In the genomic region with DNA sequence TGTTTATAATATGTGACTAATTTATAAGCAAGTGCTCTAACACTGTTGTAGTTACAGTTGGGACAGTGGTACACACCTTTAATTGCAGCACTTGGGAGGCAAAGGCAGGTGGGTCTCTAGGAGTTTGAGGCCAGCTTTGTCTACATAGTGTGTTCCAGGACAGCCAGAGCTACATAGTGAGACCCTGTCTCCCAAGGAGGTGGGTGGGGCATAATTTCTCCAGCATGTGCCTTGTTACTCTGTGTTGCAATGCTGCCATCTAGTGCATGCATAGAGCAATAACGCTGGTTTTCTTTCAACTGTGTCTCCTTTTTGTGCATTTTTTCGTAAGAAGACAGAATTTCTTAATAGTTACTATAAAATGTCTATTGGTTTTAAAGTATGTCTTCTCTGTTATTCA, we compare ENCODE assay signal across 9 mouse cellular contexts. TPM values are rescaled to one million over a fixed set of nuclear protein-coding genes. Genes with fewer than 3 reads are reported as not detected.
DNase-seq lines count a peak whose midpoint lies in the region; ATAC-seq and TF ChIP-seq lines count a peak whose summit lies in the region.
"Had no signal": no experiment of that assay in that cellular context is flagged by ENCODE, and none has a peak within 500 bp of the region (broad histone marks: within the 10 kb centered on the region; RNA-seq: fewer than 3 reads in every experiment).

No protein-coding gene starts in this region.

- ATAC-seq in intestine, embryonic 15.5 days: peak; percentile 78
- peak; percentile 90 for ATAC-seq in midbrain, embryonic 11.5 days (ENCODE audit: low FRiP score)
- ATAC-seq in stomach, embryonic 14.5 days (ENCODE audit: insufficient number of reproducible peaks, insufficient read depth, low FRiP score, low read depth): peak; percentile 75; the same call in 1 of the 2 replicates

- no peak overlapping the region for H3K4me3 ChIP-seq in cerebellum, adult 2 months (replicated peaks; ENCODE audit: insufficient read depth, low read depth, low read length)
- H3K4me3 ChIP-seq in intestine, embryonic 15.5 days (replicated peaks): no peak overlapping the region
- no peak overlapping the region for H3K4me3 ChIP-seq in midbrain, embryonic 11.5 days (ENCODE audit: low read depth, low read length)
- H3K4me3 ChIP-seq in stomach, embryonic 14.5 days (ENCODE audit: low read depth, low read length): no peak overlapping the region
- H3K4me3 ChIP-seq: embryonic facial prominence, embryonic 12.5 days had no signal

- no peak overlapping the region for H3K9ac ChIP-seq in intestine, embryonic 15.5 days
- no peak overlapping the region for H3K9ac ChIP-seq in midbrain, embryonic 11.5 days (ENCODE audit: low read length)
- no peak overlapping the region for H3K9ac ChIP-seq in stomach, embryonic 14.5 days (replicated peaks; ENCODE audit: low read depth, low read length)
- H3K9ac ChIP-seq: embryonic facial prominence, embryonic 12.5 days had no signal

- H3K4me1 ChIP-seq in cerebellum, adult 2 months (ENCODE audit: control insufficient read depth, insufficient read depth, low read length): no peaks in the 10 kb centered on the region
- H3K4me1 ChIP-seq in intestine, embryonic 15.5 days (replicated peaks): no peaks in the 10 kb centered on the region
- H3K4me1 ChIP-seq in midbrain, embryonic 11.5 days (ENCODE audit: control insufficient read depth, insufficient read depth, low read length): no peaks in the 10 kb centered on the region
- H3K4me1 ChIP-seq in stomach, embryonic 14.5 days (ENCODE audit: control insufficient read depth, insufficient read depth, low read length): no peaks in the 10 kb centered on the region
- H3K4me1 ChIP-seq: embryonic facial prominence, embryonic 12.5 days had no signal

- 30% methylated on average over 2 of the region's 2 CpGs for WGBS in cerebellum, adult 2 months
- 40% methylated on average over 2 of the region's 2 CpGs for WGBS in intestine, embryonic 15.5 days
- WGBS in midbrain, embryonic 11.5 days: 46% methylated on average over 2 of the region's 2 CpGs
- 43% methylated on average over 2 of the region's 2 CpGs for WGBS in stomach, embryonic 14.5 days

- no peaks in the 10 kb centered on the region for H3K9me3 ChIP-seq in intestine, embryonic 15.5 days
- no peaks in the 10 kb centered on the region for H3K9me3 ChIP-seq in midbrain, embryonic 11.5 days (ENCODE audit: control insufficient read depth, low read length)
- H3K9me3 ChIP-seq in stomach, embryonic 14.5 days (ENCODE audit: control insufficient read depth, low read depth, low read length): no peaks in the 10 kb centered on the region
- H3K9me3 ChIP-seq: embryonic facial prominence, embryonic 12.5 days had no signal

- H3K4me2 ChIP-seq in intestine, embryonic 15.5 days (replicated peaks): no peak overlapping the region
- H3K4me2 ChIP-seq in midbrain, embryonic 11.5 days: no peak overlapping the region
- no peak overlapping the region for H3K4me2 ChIP-seq in stomach, embryonic 14.5 days (replicated peaks; ENCODE audit: low read depth, low read length)
- H3K4me2 ChIP-seq: embryonic facial prominence, embryonic 12.5 days had no signal

- no peaks in the 10 kb centered on the region for H3K27me3 ChIP-seq in cerebellum, adult 2 months (ENCODE audit: control insufficient read depth, insufficient read depth, low read length)
- H3K27me3 ChIP-seq in intestine, embryonic 15.5 days (replicated peaks): no peaks in the 10 kb centered on the region
- no peaks in the 10 kb centered on the region for H3K27me3 ChIP-seq in midbrain, embryonic 11.5 days (ENCODE audit: control insufficient read depth, insufficient read depth, low read length)
- H3K27me3 ChIP-seq in stomach, embryonic 14.5 days (ENCODE audit: control insufficient read depth, insufficient read depth, low read length): no peaks in the 10 kb centered on the region
- H3K27me3 ChIP-seq: embryonic facial prominence, embryonic 12.5 days had no signal

- peak; percentile 82 for TF ChIP-seq CTCF in cerebellum, adult 2 months (IDR thresholded peaks at IDR 0.05; ENCODE audit: borderline replicate concordance, insufficient read depth, low read depth, low read length)

- no peak for TF ChIP-seq POLR2A in cerebellum, adult 2 months (IDR thresholded peaks at IDR 0.05; ENCODE audit: borderline replicate concordance, insufficient read depth, low read length)

- no peaks in the 10 kb centered on the region for H3K36me3 ChIP-seq in intestine, embryonic 15.5 days
- peaks cover 2% of the 10 kb centered on the region; the same call in 1 of the 2 replicates for H3K36me3 ChIP-seq in midbrain, embryonic 11.5 days (ENCODE audit: control insufficient read depth, insufficient read depth, low read length)
- peaks cover 20% of the 10 kb centered on the region for H3K36me3 ChIP-seq in stomach, embryonic 14.5 days (ENCODE audit: control insufficient read depth, insufficient read depth, low read length)

- H3K27ac ChIP-seq in cerebellum, adult 2 months (ENCODE audit: insufficient read depth, low read length): no peak overlapping the region
- no peak overlapping the region for H3K27ac ChIP-seq in intestine, embryonic 15.5 days
- no peak overlapping the region for H3K27ac ChIP-seq in midbrain, embryonic 11.5 days (ENCODE audit: low read depth, low read length)
- H3K27ac ChIP-seq in stomach, embryonic 14.5 days (ENCODE audit: low read length): no peak overlapping the region
- H3K27ac ChIP-seq: embryonic facial prominence, embryonic 12.5 days had no signal

- peak; percentile 47 to 52 for DNase-seq in right cerebral cortex, adult 2 months (ENCODE audit: low spot score in 2 of 2)
- DNase-seq in right cerebral cortex, postnatal 14 days: no peak
- DNase-seq in cerebellum, adult 2 months: peak; percentile 24 to 29
- DNase-seq in frontal cortex, adult 2 months (ENCODE audit: extremely low spot score in 1 of 2, low spot score in 1 of 2): peak; percentile 18 to 65
- peak; percentile 39 to 48 for DNase-seq in left cerebral cortex, postnatal 10 days (ENCODE audit: extremely low spot score in 1 of 2, low spot score in 2 of 2)
- peak; percentile 92 for DNase-seq in midbrain, embryonic 11.5 days (ENCODE audit: low spot score, missing footprints)

- intact Hi-C loops in left cerebral cortex, postnatal 10 days (cut with DNase I): loop anchor here (5.0 to 10.0 kb wide), 2 partner anchors 279 to 377 kb away; no protein-coding TSS in a partner anchor

RNA-seq across cellular contexts. Expression of a gene that starts 33.4 kb away (rescaled TPM):
- 240 and 262 TPM in 2 replicates for polyA plus RNA-seq in cerebellum, adult 2 months (2012; rRNA removed)
- 298 and 323 TPM in 2 replicates for polyA plus RNA-seq in frontal cortex, adult 2 months (2012; rRNA removed)
- 101 and 102 TPM in 2 replicates for polyA plus RNA-seq in intestine, embryonic 15.5 days (2015; fragmentation: Nextera tagmentation; extraction: Ambion mirVana)
- total RNA-seq in left cerebral cortex, postnatal 10 days (2021): 100 to 1,000 TPM; 142 to 157 TPM
- polyA plus RNA-seq in midbrain, embryonic 11.5 days (2014; fragmentation: Nextera tagmentation; extraction: Ambion mirVana): 181 and 215 TPM in 2 replicates
- 206 and 216 TPM in 2 replicates for polyA plus RNA-seq in stomach, embryonic 14.5 days (2014; fragmentation: Nextera tagmentation; extraction: Ambion mirVana)

RNA-seq across cellular contexts. Expression of a gene that starts 47.0 kb away (rescaled TPM):
- 19.6 and 21.3 TPM in 2 replicates for polyA plus RNA-seq in cerebellum, adult 2 months (2012; rRNA removed)
- 16.6 and 17.4 TPM in 2 replicates for polyA plus RNA-seq in frontal cortex, adult 2 months (2012; rRNA removed)
- 14.6 and 15.2 TPM in 2 replicates for polyA plus RNA-seq in intestine, embryonic 15.5 days (2015; fragmentation: Nextera tagmentation; extraction: Ambion mirVana)
- total RNA-seq in left cerebral cortex, postnatal 10 days (2021): 10 to 100 TPM; 16.7 to 17.9 TPM
- 32.3 and 35.9 TPM in 2 replicates for polyA plus RNA-seq in midbrain, embryonic 11.5 days (2014; fragmentation: Nextera tagmentation; extraction: Ambion mirVana)
- 15.6 and 17.8 TPM in 2 replicates for polyA plus RNA-seq in stomach, embryonic 14.5 days (2014; fragmentation: Nextera tagmentation; extraction: Ambion mirVana)

RNA-seq across cellular contexts. Expression of a gene that starts 47.1 kb away (rescaled TPM):
- 22.5 and 22.6 TPM in 2 replicates for polyA plus RNA-seq in cerebellum, adult 2 months (2012; rRNA removed)
- polyA plus RNA-seq in frontal cortex, adult 2 months (2012; rRNA removed): 17.8 and 22.0 TPM in 2 replicates
- polyA plus RNA-seq in intestine, embryonic 15.5 days (2015; fragmentation: Nextera tagmentation; extraction: Ambion mirVana): 7.0 and 7.6 TPM in 2 replicates
- total RNA-seq in left cerebral cortex, postnatal 10 days (2021): 10 to 100 TPM; 25.0 to 31.2 TPM
- polyA plus RNA-seq in midbrain, embryonic 11.5 days (2014; fragmentation: Nextera tagmentation; extraction: Ambion mirVana): 13.4 and 16.6 TPM in 2 replicates
- polyA plus RNA-seq in stomach, embryonic 14.5 days (2014; fragmentation: Nextera tagmentation; extraction: Ambion mirVana): 13.2 and 15.0 TPM in 2 replicates
